Mouse (Mus musculus): Measurements from ENCODE around the gene Cuedc2. TPM values are rescaled to one million over a fixed set of nuclear protein-coding genes. Genes with fewer than 3 reads are reported as not detected.

Cuedc2 gene
- total and polyA plus RNA-seq, 3 experiments, result 251 to 302 (median 297) TPM

DNA sequence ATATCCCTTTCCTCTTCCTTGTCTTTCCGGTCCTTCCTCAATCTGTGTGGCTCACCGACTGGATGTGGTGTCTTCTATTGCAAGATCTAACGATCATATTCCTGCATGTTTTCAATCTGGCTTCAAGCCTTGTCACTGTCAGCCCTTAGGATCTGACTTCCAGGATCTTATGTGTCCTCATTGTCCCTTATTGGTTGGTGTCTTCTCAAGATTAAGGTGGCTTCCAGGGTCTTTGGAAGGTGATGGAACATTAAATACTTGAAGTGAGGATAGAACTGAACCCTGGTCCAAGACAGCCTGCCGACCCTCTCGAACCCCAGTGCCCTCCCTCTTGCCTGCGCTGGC lies 412 bp upstream of the Cuedc2 start:
- no peak; the same call in 1 of the 2 replicates for TF ChIP-seq TAL1 (IDR thresholded peaks at IDR 0.05; ENCODE audit: low read length)
- no peak for TF ChIP-seq CHD1 (IDR thresholded peaks at IDR 0.05; ENCODE audit: low read depth, low read length)
- no peak for TF ChIP-seq SMC3 (IDR thresholded peaks at IDR 0.05; ENCODE audit: low read depth, low read length)
- TF ChIP-seq MEF2A (IDR thresholded peaks at IDR 0.05; ENCODE audit: extremely low read depth, insufficient replicate concordance, low read depth, low read length, poor library complexity, severe bottlenecking), result no peak
- no peak for TF ChIP-seq MAFK (IDR thresholded peaks at IDR 0.05; ENCODE audit: borderline replicate concordance, low read depth, low read length)
- no peak for TF ChIP-seq MAX (IDR thresholded peaks at IDR 0.05; ENCODE audit: low read length)
- no peak for TF ChIP-seq GABPA (IDR thresholded peaks at IDR 0.05; ENCODE audit: low read depth, low read length)
- no peak for TF ChIP-seq CTCF (IDR thresholded peaks at IDR 0.05 in 2 of 3, conservative IDR thresholded peaks at IDR 0.05 in 1 of 3; ENCODE audit: control insufficient read depth in 1 of 3, insufficient read depth in 1 of 3, low read depth in 2 of 3, low read length in 3 of 3, poor library complexity in 1 of 3, severe bottlenecking in 1 of 3)
- TF ChIP-seq MYB (IDR thresholded peaks at IDR 0.05; ENCODE audit: low read depth, low read length), result 0 out of 2 replicates have a peak, but pooled peaks have one; percentile 3
- no peak for TF ChIP-seq USF2 (IDR thresholded peaks at IDR 0.05; ENCODE audit: borderline replicate concordance in 1 of 2, insufficient read depth in 1 of 2, low read depth in 1 of 2, low read length in 2 of 2)
- 0 out of 2 replicates have a peak, but pooled peaks have one; percentile 36 for TF ChIP-seq JUND (IDR thresholded peaks at IDR 0.05; ENCODE audit: low read depth, low read length)
- no peak for TF ChIP-seq ELF1 (IDR thresholded peaks at IDR 0.05; ENCODE audit: low read depth, low read length)
- no peak; the same call in 1 of the 2 replicates for TF ChIP-seq RCOR1 (IDR thresholded peaks at IDR 0.05; ENCODE audit: low read depth, low read length)
- no peak for TF ChIP-seq BHLHE40 (IDR thresholded peaks at IDR 0.05; ENCODE audit: borderline replicate concordance, low read depth, low read length)
- no peak for TF ChIP-seq KAT2A (conservative IDR thresholded peaks at IDR 0.05; ENCODE audit: low read depth, low read length)
- 0 out of 2 replicates have a peak, but pooled peaks have one; percentile 1 for TF ChIP-seq ETS1 (IDR thresholded peaks at IDR 0.05; ENCODE audit: low read depth, low read length)
- no peak for TF ChIP-seq GATA1 (IDR thresholded peaks at IDR 0.05; ENCODE audit: low read depth, low read length)
- no peak for TF ChIP-seq NRF1 (IDR thresholded peaks at IDR 0.05; ENCODE audit: insufficient read depth, low read depth, low read length, poor library complexity, severe bottlenecking)
- TF ChIP-seq MYC (IDR thresholded peaks at IDR 0.05; ENCODE audit: low read depth, low read length), result no peak
- no peak for TF ChIP-seq POLR2AphosphoS5 (IDR thresholded peaks at IDR 0.05; ENCODE audit: borderline replicate concordance, low read depth, low read length)
- no peak for TF ChIP-seq EP300 (IDR thresholded peaks at IDR 0.05; ENCODE audit: low read depth in 1 of 2, low read length in 2 of 2)
- no peak for TF ChIP-seq MAZ (IDR thresholded peaks at IDR 0.05; ENCODE audit: low read depth, low read length)
- no peak for TF ChIP-seq TBP (IDR thresholded peaks at IDR 0.05; ENCODE audit: low read depth, low read length)
- TF ChIP-seq USF1 (IDR thresholded peaks at IDR 0.05; ENCODE audit: low read depth, low read length), result no peak
- H3K36me3 ChIP-seq (ENCODE audit: control insufficient read depth in 1 of 2, insufficient read depth in 2 of 2, low read length in 2 of 2), result peaks cover 0 to 36% of the 10 kb centered on the region in 2 experiments; a peak in 2 of 4 replicates
- H3K4me3 ChIP-seq (ENCODE audit: control insufficient read depth in 1 of 2, insufficient read depth in 1 of 2, low read depth in 2 of 2, low read length in 2 of 2), result peak overlapping the region; percentile 50 to 57
- peak overlapping the region; percentile 73 for H3K9ac ChIP-seq (ENCODE audit: control insufficient read depth, low read depth, low read length, poor library complexity, severe bottlenecking)
- H3K79me2 ChIP-seq (ENCODE audit: control insufficient read depth, insufficient read depth, low read length, poor library complexity), result peaks cover 18% of the 10 kb centered on the region
- H3K27me3 ChIP-seq (ENCODE audit: control insufficient read depth in 1 of 2, insufficient read depth in 2 of 2, low read length in 2 of 2), result no peaks in the 10 kb centered on the region
- H3K4me1 ChIP-seq (ENCODE audit: control insufficient read depth in 1 of 2, insufficient read depth in 2 of 2, low read length in 2 of 2), result peaks cover 18 to 30% of the 10 kb centered on the region in 2 experiments
- no peaks in the 10 kb centered on the region for H3K9me3 ChIP-seq (replicated peaks; ENCODE audit: insufficient read depth, low read length)
- no peak for DNase-seq (ENCODE audit: low read depth, low spot score)
- peak overlapping the region; percentile 89 for H3K27ac ChIP-seq (ENCODE audit: control insufficient read depth, low read depth, low read length)

Data from MEL (cell line).